Mouse (Mus musculus) lung, postnatal 4 days (tissue): ENCODE results near the gene Cct6b.

Experiments
- DNase-seq, 2 experiments: peaks; one replicate each; pipeline ENCODE4 v3.0.0; 2021

The Cct6b gene

GRCm38 (mm10) chr11:82763742-82764437, at the start of gene Cct6b, which contains the start of gene Zfp830:
Gene Cct6b, minus strand, starts transcription at chr11:82764321.
Gene Zfp830, plus strand, starts transcription at chr11:82764345.
- peak; percentile 94 to 95 for DNase-seq

- DNase-seq, result no peak
These were observed 44.4 kb upstream of the Cct6b start for GRCm38 (mm10) chr11:82808485-82808884.

DNA sequence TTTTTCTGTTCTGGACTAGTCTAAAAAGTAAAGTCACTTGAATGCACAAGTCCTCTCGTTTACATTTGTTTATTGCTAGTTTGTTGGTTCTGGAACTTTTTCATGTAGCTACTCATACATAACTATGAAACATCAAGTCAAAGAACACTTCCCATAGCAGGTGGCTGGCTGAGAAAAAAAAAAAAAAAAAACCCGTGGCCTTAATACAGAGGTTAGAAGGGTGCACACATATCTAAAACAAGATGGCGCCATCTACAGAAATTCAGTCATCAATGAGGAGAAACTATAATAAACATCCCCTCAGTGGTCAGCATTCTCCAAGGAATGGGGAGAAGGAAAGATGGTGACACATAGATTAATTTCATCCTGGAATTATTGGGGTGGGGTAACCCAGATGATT, 43.2 kb upstream of the Cct6b start:
- no peak for DNase-seq

DNA sequence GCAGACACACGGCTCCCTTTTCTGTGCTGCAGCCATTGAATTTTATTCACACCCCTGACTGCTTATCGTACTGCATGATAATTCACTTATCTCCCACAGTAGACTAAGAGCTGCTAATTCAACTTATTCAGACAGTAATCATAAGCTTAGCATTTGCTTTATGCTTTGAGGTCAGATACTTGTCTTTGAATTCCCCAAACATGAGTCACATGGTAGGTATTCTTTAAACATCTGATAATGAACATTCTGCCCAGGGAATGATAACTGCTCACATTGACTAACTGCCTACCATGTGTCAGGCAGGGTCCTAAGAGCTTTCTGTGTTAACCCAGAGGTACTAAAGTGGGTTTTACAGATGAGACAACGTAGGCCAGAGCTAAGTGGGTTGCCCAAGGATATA, 42.5 kb upstream of the Cct6b start:
- DNase-seq, result no peak

DNA sequence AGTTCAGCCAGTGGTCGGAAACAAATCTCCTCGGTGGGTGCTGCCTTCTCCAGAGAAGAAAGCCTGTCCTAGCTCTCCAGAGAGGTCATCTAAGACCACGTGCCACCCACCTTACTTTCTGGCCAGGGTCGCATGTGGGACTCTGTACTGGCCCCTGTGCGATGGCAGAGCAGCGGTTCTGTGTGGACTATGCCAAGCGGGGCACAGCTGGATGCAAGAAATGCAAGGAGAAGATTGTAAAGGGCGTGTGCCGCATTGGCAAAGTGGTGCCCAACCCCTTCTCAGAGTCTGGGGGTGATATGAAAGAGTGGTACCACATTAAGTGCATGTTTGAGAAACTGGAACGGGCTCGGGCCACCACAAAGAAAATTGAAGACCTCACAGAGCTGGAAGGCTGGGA, 19.3 kb upstream of the Cct6b start:
- DNase-seq, result no peak

- no peak for DNase-seq
These were observed 18.1 kb upstream of the Cct6b start for GRCm38 (mm10) chr11:82782197-82782596.

DNA sequence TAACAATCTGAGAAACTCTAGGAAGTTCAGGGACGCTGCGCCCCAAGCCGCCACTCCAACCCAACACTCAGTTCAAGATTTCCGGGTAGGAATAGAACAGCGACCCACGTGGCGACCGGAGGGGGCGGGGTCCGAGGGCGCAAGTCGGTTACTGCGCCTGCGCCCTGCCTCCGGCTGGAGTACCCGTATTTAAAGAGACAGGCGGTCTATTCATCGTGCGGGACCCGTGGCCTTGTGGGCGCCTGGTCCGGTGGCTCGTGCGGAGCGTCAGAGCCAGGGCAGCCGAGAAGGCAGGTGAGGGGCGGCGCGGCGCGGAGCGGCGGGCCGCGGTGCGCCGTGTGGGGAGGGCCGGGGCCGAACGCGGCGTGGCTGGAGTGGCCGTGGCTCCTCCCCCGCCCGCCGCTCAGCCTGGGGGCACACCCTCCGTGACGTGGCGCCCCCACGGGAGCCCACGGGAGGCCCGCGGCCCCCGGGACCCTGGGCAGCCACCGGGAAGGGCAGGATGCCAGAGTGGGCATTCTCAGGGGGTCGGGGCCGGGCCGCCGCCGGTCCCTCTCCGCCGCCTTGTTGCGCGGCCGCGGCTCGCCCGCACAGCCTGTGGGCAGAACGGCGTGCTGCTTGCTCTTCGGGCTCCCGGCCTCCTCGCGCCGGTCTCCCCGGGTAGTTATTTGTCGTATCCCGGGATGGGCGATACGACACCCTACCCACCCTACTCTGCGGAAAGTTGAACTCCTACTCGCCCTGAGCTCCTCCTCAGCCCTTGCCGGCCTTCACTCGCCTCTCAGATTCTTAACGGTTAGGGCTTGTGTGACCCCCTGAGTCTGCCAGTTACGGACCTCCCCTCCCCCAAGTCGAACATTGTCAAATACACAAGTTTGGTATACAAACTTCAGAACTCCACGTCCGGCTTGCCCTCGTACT, 17.1 kb upstream of the Cct6b start, which contains the start of gene Lig3:
Gene Lig3 (plus strand): TSS at position 126 of the 921 bp plus-strand sequence.
- DNase-seq, result peak; percentile 95 to 96

- DNase-seq, result no peak
These were observed 16.0 kb upstream of the Cct6b start for GRCm38 (mm10) chr11:82780134-82780533.

- DNase-seq, result no peak
These were observed 360 bp upstream of the Cct6b start for GRCm38 (mm10) chr11:82764438-82764924.

- DNase-seq, result no peak
These were observed 860 bp downstream of the Cct6b start for GRCm38 (mm10) chr11:82763261-82763660.

GRCm38 (mm10) chr11:82762286-82762829, 1.8 kb downstream of the Cct6b start:
- no peak for DNase-seq

DNA sequence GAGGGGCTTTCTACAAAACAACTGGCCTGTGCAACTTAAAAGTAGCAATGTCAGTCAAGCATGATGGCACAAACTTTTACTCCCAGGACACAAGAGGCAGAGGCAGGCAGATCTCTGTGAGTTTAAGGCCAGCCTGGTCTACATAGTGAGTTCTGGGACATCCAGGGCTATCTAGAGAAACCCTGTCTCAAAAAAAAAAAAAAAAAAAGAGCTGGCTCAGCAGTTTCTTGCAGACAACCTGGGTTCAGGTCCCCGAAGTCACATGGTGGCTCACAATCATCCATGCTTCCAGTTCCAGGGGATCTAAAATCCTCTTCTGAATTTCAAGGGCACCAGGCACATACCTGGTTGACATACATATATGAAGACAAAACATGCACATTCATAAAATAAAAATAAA, 8.2 kb downstream of the Cct6b start:
- no peak for DNase-seq

GRCm38 (mm10) chr11:82752349-82753115, 11.6 kb downstream of the Cct6b start:
- DNase-seq, result no peak

DNA sequence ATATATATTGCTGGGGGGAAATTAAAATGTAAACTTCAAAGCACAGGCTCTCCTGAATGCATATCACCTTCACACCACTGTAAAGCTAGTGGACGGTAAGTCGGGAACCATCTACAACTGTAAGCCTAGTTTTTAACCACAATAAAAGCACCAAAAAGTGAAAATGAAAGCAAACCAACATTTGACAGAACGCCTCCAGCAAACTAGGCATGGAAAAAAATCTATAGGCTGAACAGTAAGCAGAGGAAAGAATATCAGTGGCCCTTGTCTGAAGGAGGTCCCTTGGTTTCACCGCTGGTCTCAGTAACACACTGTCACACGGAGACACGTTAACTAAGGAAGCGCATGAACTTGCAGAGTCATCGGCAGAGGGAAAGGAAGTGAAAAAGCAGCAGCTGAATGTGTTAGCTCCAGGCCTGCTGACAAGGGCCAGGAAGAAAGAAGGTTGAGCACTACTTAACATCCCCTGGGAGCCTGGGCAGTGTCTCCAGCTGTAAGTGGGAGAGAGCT, 17.2 kb downstream of the Cct6b start:
- no peak for DNase-seq

GRCm38 (mm10) chr11:82746138-82746537, 18.0 kb downstream of the Cct6b start:
- peak in 1 of 2 experiments; percentile 56 for DNase-seq

DNA sequence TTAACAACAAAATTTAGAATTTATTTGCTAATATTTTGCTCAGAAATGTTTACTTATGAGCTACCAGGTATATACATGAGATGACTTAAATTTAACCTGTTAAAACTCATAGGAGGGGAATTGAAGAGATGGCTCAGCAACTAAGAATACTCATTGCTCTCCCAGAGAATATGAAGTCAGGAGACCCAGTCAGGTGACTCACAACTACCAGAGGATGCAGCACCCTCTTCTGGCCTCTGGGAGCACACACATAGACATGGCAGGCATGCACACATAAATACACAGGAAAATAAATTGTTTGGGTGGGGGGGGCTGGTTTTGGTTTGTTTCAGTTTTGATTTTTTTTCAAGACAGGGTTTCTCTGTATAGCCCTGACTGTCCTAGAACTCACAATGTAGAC, 25.1 kb downstream of the Cct6b start:
- no peak for DNase-seq

DNA sequence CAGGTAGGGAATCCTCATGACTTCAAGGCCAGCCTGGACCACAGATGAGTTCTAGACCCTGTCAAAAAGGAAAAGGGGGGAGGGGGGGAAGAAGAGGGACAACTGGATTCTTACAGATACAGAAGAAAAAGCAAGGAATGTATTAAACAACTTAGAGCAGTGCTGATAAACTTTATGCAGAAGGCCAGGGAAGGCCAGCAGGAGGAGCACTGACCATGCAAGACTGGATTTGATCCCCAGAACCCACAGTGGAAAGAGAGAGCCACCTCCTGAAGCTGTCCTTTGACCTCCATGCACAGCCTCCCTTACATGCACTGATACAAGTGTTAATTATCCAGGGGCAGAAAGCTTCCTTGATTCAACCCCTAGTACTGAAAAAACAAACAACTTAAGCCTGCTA, 29.9 kb downstream of the Cct6b start:
- no peak for DNase-seq

DNA sequence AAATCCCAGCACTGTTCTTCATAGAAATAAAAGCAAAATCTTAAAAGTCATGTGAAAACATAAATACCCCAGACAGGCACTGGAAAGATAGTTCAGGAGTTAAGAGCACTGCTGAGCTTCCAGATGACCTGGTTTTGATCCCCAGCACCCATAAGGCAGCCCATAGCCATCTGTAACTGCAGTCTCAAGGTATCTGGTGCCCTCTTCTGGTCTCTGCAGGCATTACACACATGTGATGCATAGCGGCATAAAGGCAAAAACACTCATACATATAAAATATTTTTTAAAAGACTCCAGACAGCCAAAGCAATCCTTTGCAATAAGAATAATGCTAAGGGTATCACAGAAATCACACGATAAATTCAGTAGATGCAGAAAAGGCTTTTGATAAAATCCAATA, 37.3 kb downstream of the Cct6b start:
- no peak for DNase-seq

DNA sequence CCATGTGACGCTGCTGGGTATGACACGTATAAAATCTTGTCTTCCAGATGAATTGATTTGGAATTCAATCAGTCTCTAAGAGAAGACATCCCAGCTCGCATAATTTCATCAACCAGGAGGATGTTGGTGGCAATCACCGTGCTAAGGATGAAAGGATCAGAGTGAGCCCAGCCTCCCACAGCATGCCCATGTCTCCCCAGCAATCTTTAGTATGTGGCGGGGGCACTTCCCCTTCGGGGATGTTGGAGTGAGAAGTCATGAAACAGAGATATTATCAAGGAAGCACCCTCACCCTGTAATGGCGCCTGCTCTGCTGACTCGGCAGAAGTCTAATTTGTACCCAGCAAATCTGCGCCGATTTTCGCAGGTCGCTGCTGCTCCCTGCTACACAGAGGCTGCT, 44.8 kb downstream of the Cct6b start:
- DNase-seq, result no peak

- DNase-seq, result no peak
These were observed 51.4 kb downstream of the Cct6b start for GRCm38 (mm10) chr11:82712681-82713080.

DNA sequence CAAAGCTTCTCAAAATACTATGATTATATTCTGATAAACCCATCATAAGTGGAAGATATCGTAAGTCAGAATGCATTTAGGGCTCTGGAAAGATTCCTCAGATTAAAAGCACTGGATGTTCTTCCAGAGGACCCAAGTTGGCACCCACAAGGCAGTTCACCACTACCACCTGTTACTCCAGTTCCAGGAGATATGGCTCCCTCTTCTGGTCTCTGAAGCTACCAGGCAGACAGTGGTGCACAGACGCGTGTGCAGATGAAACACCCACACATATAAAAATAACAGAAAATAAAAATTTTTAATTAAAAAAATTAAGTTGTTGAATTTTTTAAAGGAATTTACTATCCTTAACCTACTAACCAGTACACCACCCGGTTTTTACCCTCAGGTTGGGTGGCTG, 55.2 kb downstream of the Cct6b start:
- DNase-seq, result no peak

DNA sequence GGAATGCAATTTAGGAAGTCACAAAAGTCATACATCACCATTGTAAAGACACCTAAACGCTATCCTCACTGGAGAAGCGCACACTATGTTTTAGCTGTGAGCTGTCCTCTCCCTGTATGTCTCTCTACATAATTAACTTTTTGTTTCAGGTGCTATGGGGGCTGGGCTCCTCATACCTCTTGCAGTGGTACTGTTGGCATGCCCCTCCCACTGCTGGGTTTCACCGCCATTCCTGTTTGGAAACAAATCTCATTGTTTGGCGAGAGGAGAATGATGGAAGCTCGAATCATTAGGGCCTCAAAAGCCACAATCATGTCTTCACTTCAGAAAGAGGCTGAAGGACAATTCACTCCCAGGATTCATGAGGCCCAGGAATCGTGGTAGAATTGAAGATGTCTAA, 59.0 kb downstream of the Cct6b start:
- no peak for DNase-seq
